Comparison of ENCODE assay signal across 21 mouse cellular contexts in the genomic region with DNA sequence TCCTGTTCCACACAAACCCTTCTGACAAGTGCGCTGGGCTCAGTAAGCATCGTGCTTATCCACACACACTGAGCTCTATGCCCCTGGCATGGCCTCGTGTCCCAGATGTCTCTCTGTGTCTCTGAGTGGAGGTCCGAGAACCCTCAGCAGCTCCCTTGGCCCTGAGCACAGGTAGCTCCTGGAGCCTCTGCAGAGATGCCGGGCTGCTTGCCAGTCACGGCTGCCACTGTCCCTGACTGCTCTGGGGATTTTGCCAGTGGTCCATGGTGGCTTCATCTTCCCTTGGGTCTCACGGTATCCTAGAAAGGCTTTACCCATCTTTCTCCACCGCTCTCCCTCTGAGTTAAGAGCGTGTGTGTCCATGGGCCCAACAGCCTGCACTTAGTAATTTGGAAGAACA.
DNase-seq lines count a peak whose midpoint lies in the region; ATAC-seq lines count a peak whose summit lies in the region.
"Had no signal": no experiment of that assay in that cellular context is flagged by ENCODE, and none has a peak within 500 bp of the region (broad histone marks: within the 10 kb centered on the region; RNA-seq: fewer than 3 reads in every experiment).

No protein-coding gene starts in this region.

- H3K4me2 ChIP-seq in hindbrain, embryonic 13.5 days, result no peak overlapping the region
- H3K4me2 ChIP-seq in hindbrain, embryonic 12.5 days (replicated peaks), result no peak overlapping the region
- no peak overlapping the region for H3K4me2 ChIP-seq in hindbrain, embryonic 16.5 days (ENCODE audit: low read length)
- H3K4me2 ChIP-seq in neural tube, embryonic 15.5 days, result no peak overlapping the region
- H3K4me2 ChIP-seq: embryonic facial prominence, embryonic 13.5 days; heart, embryonic 13.5 days; liver, embryonic 11.5 days; lung, embryonic 14.5 days had no signal

- peaks cover 77% of the 10 kb centered on the region for H3K4me1 ChIP-seq in hindbrain, embryonic 13.5 days (replicated peaks)
- peaks cover 33% of the 10 kb centered on the region for H3K4me1 ChIP-seq in hindbrain, embryonic 12.5 days
- H3K4me1 ChIP-seq in hindbrain, embryonic 16.5 days (ENCODE audit: control insufficient read depth, insufficient read depth, low read depth, low read length), result peaks cover 39% of the 10 kb centered on the region
- H3K4me1 ChIP-seq in neural tube, embryonic 15.5 days, result peaks cover 71% of the 10 kb centered on the region
- H3K4me1 ChIP-seq: embryonic facial prominence, embryonic 13.5 days; heart, embryonic 13.5 days had no signal

- H3K27ac ChIP-seq in hindbrain, embryonic 13.5 days, result peak overlapping the region; percentile 19
- no peak overlapping the region for H3K27ac ChIP-seq in hindbrain, embryonic 12.5 days
- peak overlapping the region; percentile 40 for H3K27ac ChIP-seq in hindbrain, embryonic 16.5 days (ENCODE audit: low read depth, low read length)
- H3K27ac ChIP-seq in neural tube, embryonic 15.5 days (replicated peaks), result peak overlapping the region; percentile 79
- H3K27ac ChIP-seq: embryonic facial prominence, embryonic 13.5 days; heart, embryonic 13.5 days; left cerebral cortex, adult 2 months; limb, embryonic 10.5 days; macrophage had no signal

- WGBS in hindbrain, embryonic 13.5 days, result 83% methylated on average over 9 of the region's 9 CpGs
- WGBS in hindbrain, embryonic 12.5 days, result 84% methylated on average over 9 of the region's 9 CpGs
- 63% methylated on average over 9 of the region's 9 CpGs for WGBS in hindbrain, embryonic 16.5 days
- 53% methylated on average over 9 of the region's 9 CpGs for WGBS in neural tube, embryonic 15.5 days

- H3K36me3 ChIP-seq in hindbrain, embryonic 13.5 days, result no peaks in the 10 kb centered on the region
- no peaks in the 10 kb centered on the region for H3K36me3 ChIP-seq in hindbrain, embryonic 12.5 days
- H3K36me3 ChIP-seq in hindbrain, embryonic 16.5 days (ENCODE audit: control insufficient read depth, insufficient read depth, low read length), result no peaks in the 10 kb centered on the region
- no peaks in the 10 kb centered on the region for H3K36me3 ChIP-seq in neural tube, embryonic 15.5 days
- H3K36me3 ChIP-seq: embryonic facial prominence, embryonic 13.5 days; heart, embryonic 13.5 days; limb, embryonic 10.5 days had no signal

- DNase-seq in cerebellum, adult 18-20 months, result peak; percentile 57 to 59
- no peak for DNase-seq in cerebellum, adult 9-11 months
- no peak for DNase-seq in adrenal gland, adult (ENCODE audit: inconsistent age in 2 of 2, low spot score in 1 of 2)
- DNase-seq: adrenal gland, adult 2 months; heart, postnatal 36 days; kidney, adult 11 months; kidney, postnatal 14 days; lung, embryonic 14.5 days; right cerebral cortex, postnatal 4 days; thymus, postnatal 25 days had no signal

- no peak for ATAC-seq in hindbrain, embryonic 13.5 days (ENCODE audit: low FRiP score)
- ATAC-seq in hindbrain, embryonic 12.5 days (ENCODE audit: low FRiP score), result no peak
- no peak for ATAC-seq in hindbrain, embryonic 16.5 days
- ATAC-seq in neural tube, embryonic 15.5 days (ENCODE audit: low FRiP score), result no peak
- ATAC-seq in monocyte, adult 5-6 weeks (replicated peaks; ENCODE audit: insufficient number of reproducible peaks, low FRiP score, low TSS enrichment, poor library complexity, severe bottlenecking), result no peak

- H3K4me3 ChIP-seq in hindbrain, embryonic 13.5 days, result no peak overlapping the region
- H3K4me3 ChIP-seq in hindbrain, embryonic 12.5 days, result no peak overlapping the region
- H3K4me3 ChIP-seq in hindbrain, embryonic 16.5 days (ENCODE audit: low read length), result no peak overlapping the region
- no peak overlapping the region for H3K4me3 ChIP-seq in neural tube, embryonic 15.5 days (replicated peaks)
- H3K4me3 ChIP-seq: embryonic facial prominence, embryonic 13.5 days; heart, embryonic 13.5 days; left cerebral cortex, adult 2 months; limb, embryonic 10.5 days had no signal

- H3K9me3 ChIP-seq in hindbrain, embryonic 13.5 days, result no peaks in the 10 kb centered on the region
- no peaks in the 10 kb centered on the region for H3K9me3 ChIP-seq in hindbrain, embryonic 12.5 days (replicated peaks)
- H3K9me3 ChIP-seq in hindbrain, embryonic 16.5 days (ENCODE audit: control insufficient read depth, low read length), result no peaks in the 10 kb centered on the region
- H3K9me3 ChIP-seq in neural tube, embryonic 15.5 days (replicated peaks), result no peaks in the 10 kb centered on the region
- H3K9me3 ChIP-seq: embryonic facial prominence, embryonic 13.5 days; limb, embryonic 10.5 days had no signal

- H3K27me3 ChIP-seq in hindbrain, embryonic 13.5 days, result no peaks in the 10 kb centered on the region
- H3K27me3 ChIP-seq in hindbrain, embryonic 12.5 days, result no peaks in the 10 kb centered on the region
- H3K27me3 ChIP-seq in hindbrain, embryonic 16.5 days (replicated peaks; ENCODE audit: control insufficient read depth, insufficient read depth, low read length), result no peaks in the 10 kb centered on the region
- H3K27me3 ChIP-seq in neural tube, embryonic 15.5 days (replicated peaks), result no peaks in the 10 kb centered on the region
- H3K27me3 ChIP-seq: embryonic facial prominence, embryonic 13.5 days had no signal

- no peak overlapping the region for H3K9ac ChIP-seq in hindbrain, embryonic 13.5 days
- no peak overlapping the region for H3K9ac ChIP-seq in hindbrain, embryonic 12.5 days
- H3K9ac ChIP-seq in hindbrain, embryonic 16.5 days (ENCODE audit: low read depth, low read length), result 0 out of 2 replicates have a peak overlapping the region, but pooled peaks have one; percentile 33
- H3K9ac ChIP-seq in neural tube, embryonic 15.5 days (replicated peaks), result no peak overlapping the region
- H3K9ac ChIP-seq: embryonic facial prominence, embryonic 13.5 days; heart, embryonic 13.5 days; lung, embryonic 14.5 days had no signal

Comparison
In these comparisons a context has a peak if more than half of its experiments do, and no peak if none do; other contexts are left out.
1. DNase-seq: peak in cerebellum, adult 18-20 months (2 of 2); none in cerebellum, adult 9-11 months (single experiment) and adrenal gland, adult (0 of 2).